Mouse (Mus musculus) bone marrow macrophage, adult 2 months (primary cell): ENCODE results near the gene Rnf43. TPM values are rescaled to one million over a fixed set of nuclear protein-coding genes. Genes with fewer than 3 reads are reported as not detected.

Experiments used
- H3K27ac ChIP-seq: 2 replicates; pipeline ENCODE4 v1.5.1; 2012; ENCODE audit warnings: low read depth, low read length; ENCODE audit not compliant: insufficient read depth
- H3K4me1 ChIP-seq: 2 replicates; pipeline ENCODE4 v1.6.1; 2012; ENCODE audit warnings: low read length; ENCODE audit not compliant: control insufficient read depth, insufficient read depth
- H3K4me3 ChIP-seq: 2 replicates; pipeline ENCODE4 v1.5.1; 2012; ENCODE audit warnings: mild to moderate bottlenecking, low read length, moderate library complexity; ENCODE audit not compliant: insufficient read depth
- CTCF ChIP-seq: IDR thresholded peaks from 2 replicates; pipeline ENCODE4 v1.5.1; 2012; ENCODE audit warnings: low read depth, mild to moderate bottlenecking, low read length, moderate library complexity
- POLR2A ChIP-seq: IDR thresholded peaks from 2 replicates; pipeline ENCODE4 v1.6.1; 2012; ENCODE audit warnings: mild to moderate bottlenecking, low read depth, low read length, borderline replicate concordance
- polyA plus RNA-seq: library from polyadenylated mRNA; stranded (reverse); fragments of >200 nt; gene quantifications from 2 replicates; pipeline ENCODE4 v1.2.4, GENCODE M21; 2012; ENCODE audit not compliant: missing spikeins, insufficient read depth, insufficient read length

Rnf43 gene
- polyA plus RNA-seq, 1 experiment: not detected

GRCm38 (mm10) chr11:87779392-87779791 is 116.9 kb downstream of the Rnf43 start:
- no peak overlapping the region for H3K27ac ChIP-seq
- TF ChIP-seq CTCF (no peak), POLR2A (no peak)
- H3K4me1 ChIP-seq: 0 out of 2 replicates have a peak, but pooled peaks cover 2% of the 10 kb centered on the region
- H3K4me3 ChIP-seq: no peak overlapping the region

- H3K27ac ChIP-seq: no peak overlapping the region
- 0 out of 2 replicates have a peak, but pooled peaks cover 2% of the 10 kb centered on the region for H3K4me1 ChIP-seq
- no peak overlapping the region for H3K4me3 ChIP-seq
- TF ChIP-seq CTCF: no peak
- TF ChIP-seq POLR2A: no peak
Measured at GRCm38 (mm10) chr11:87780130-87780529, 117.6 kb downstream of the Rnf43 start.

Other genes with a start within 250 kb of the Rnf43 start
- not detected in 2 replicates for gene Gm11492, start 96.1 kb upstream of the Rnf43 start, polyA plus RNA-seq
- gene Sept4, start 93.8 kb upstream of the Rnf43 start, polyA plus RNA-seq: not detected in 2 replicates
- gene Mtmr4, start 70.6 kb upstream of the Rnf43 start, polyA plus RNA-seq: 11.0 and 16.3 TPM in 2 replicates
- gene Hsf5, start 45.6 kb upstream of the Rnf43 start, polyA plus RNA-seq: not detected in 2 replicates
- 136 and 142 TPM in 2 replicates for gene Supt4a, start 74.8 kb downstream of the Rnf43 start, polyA plus RNA-seq
- 2.6 and 2.9 TPM in 2 replicates for gene Tspoap1, start 97.8 kb downstream of the Rnf43 start, polyA plus RNA-seq
- 1.1 and 1.7 TPM in 2 replicates for gene Mpo, start 130.9 kb downstream of the Rnf43 start, polyA plus RNA-seq
- not detected in 2 replicates for gene Lpo, start 165.6 kb downstream of the Rnf43 start, polyA plus RNA-seq
- gene Mks1, start 190.5 kb downstream of the Rnf43 start, polyA plus RNA-seq: 4.7 and 6.3 TPM in 2 replicates
- not detected in 2 replicates for gene Epx, start 212.8 kb downstream of the Rnf43 start, polyA plus RNA-seq
- gene Olfr462, start 229.5 kb downstream of the Rnf43 start, polyA plus RNA-seq: not detected in 2 replicates
- gene Olfr463, start 234.7 kb downstream of the Rnf43 start, polyA plus RNA-seq: not detected in 2 replicates